Mouse (Mus musculus) ES-Bruce4 (cell line): Measurements from ENCODE around the gene Commd6.

Experiments used
- CTCF ChIP-seq: IDR thresholded peaks from one replicate; pipeline ENCODE4 v1.8.1; 2011; ENCODE audit warnings: low read depth, low read length
- POLR2A ChIP-seq: IDR thresholded peaks from one replicate; pipeline ENCODE4 v1.8.1; 2011; ENCODE audit warnings: low read length; ENCODE audit not compliant: insufficient read depth

DNA sequence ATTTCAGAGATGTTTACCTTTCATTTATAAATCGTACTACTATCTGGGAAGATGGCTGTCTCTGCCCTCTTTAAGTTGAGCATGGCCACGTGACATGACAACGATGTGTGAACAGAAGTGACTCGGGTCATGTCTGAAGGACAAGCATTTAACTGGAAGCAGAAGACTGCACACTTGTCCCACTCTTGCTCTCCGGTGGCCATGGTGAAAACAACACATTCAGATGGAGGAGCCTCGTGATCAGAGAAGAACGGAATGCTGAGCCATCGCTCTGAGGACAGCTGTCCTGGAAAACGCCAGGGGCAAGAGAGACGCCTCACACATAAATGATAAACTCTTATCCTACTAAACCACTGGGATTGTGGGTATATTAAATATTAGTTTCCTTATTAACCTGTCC is 29.8 kb downstream of the Commd6 start:
- TF ChIP-seq CTCF (no peak), POLR2A (no peak)
